Mouse (Mus musculus) liver, embryonic 11.5 days (tissue): ENCODE measurements around the gene Spata31d1a. TPM values are rescaled to one million over a fixed set of nuclear protein-coding genes. Genes with fewer than 3 reads are reported as not detected.
A peak's percentile ranks its signal among the peaks of the same experiment; 100 is the strongest.
"Not testable (repeated sequence)": the region's sequence is repeated elsewhere in the genome, so short reads cannot be mapped to it uniquely, and the experiment has no call there.

ENCODE experiments used
- ATAC-seq: fragments of 200-750 bp; cut with Nextera tagmentation; replicated peaks from 2 replicates; pipeline ENCODE4 v1.8.0; 2017; ENCODE audit warnings: moderate number of reproducible peaks, mild to moderate bottlenecking, moderate TSS enrichment, moderate library complexity; ENCODE audit not compliant: low FRiP score
- DNase-seq: peaks from one replicate; pipeline ENCODE4 v3.0.0-alpha.2; 2017; ENCODE audit warnings: low spot score
- H3K27ac ChIP-seq: fragments of 300-500 bp; sonication (generic); 2 replicates; pipeline ENCODE4 v1.5.1; 2014; ENCODE audit warnings: mild to moderate bottlenecking, low read depth, low read length, control low read depth
- H3K27me3 ChIP-seq: fragments of 300-500 bp; sonication (generic); replicated peaks from 2 replicates; pipeline ENCODE4 v1.6.1; 2014; ENCODE audit warnings: low read length, mixed read lengths; ENCODE audit not compliant: control insufficient read depth, insufficient read depth
- H3K36me3 ChIP-seq: fragments of 300-500 bp; sonication (generic); 2 replicates; pipeline ENCODE4 v1.6.1; 2014; ENCODE audit warnings: mild to moderate bottlenecking, low read length, moderate library complexity, mixed read lengths; ENCODE audit not compliant: control insufficient read depth, insufficient read depth
- H3K4me1 ChIP-seq: fragments of 300-500 bp; sonication (generic); replicated peaks from 2 replicates; pipeline ENCODE4 v1.6.1; 2014; ENCODE audit warnings: low read length, mixed read lengths; ENCODE audit not compliant: control insufficient read depth, insufficient read depth
- H3K4me2 ChIP-seq: fragments of 300-500 bp; sonication (generic); 2 replicates; pipeline ENCODE4 v1.6.1; 2014; ENCODE audit warnings: mild to moderate bottlenecking, control low read depth, moderate library complexity
- H3K4me3 ChIP-seq: fragments of 300-500 bp; sonication (generic); 2 replicates; pipeline ENCODE4 v1.5.1; 2014; ENCODE audit warnings: low read depth, low read length, control low read depth
- H3K9ac ChIP-seq: fragments of 300-500 bp; sonication (generic); 2 replicates; pipeline ENCODE4 v1.6.1; 2014; ENCODE audit warnings: low read depth, low read length, control low read depth
- H3K9me3 ChIP-seq: fragments of 300-500 bp; sonication (generic); 2 replicates; pipeline ENCODE4 v1.6.1; 2016; ENCODE audit warnings: low read length, inconsistent platforms, mixed read lengths; ENCODE audit not compliant: control insufficient read depth
- WGBS: fragments of 180-500 bp; shearing (Covaris S2); extraction: QIAGEN DNeasy Blood & Tissue Kit; methylation state at CpG from one replicate; pipeline ENCODE4 v1.1.7; 2014; 5-methylcytosine and 5-hydroxymethylcytosine counted together
- polyA plus RNA-seq: library from polyadenylated mRNA; unstranded; fragments of >200 nt; fragmentation: Nextera tagmentation; extraction: Ambion mirVana; gene quantifications from 2 replicates; pipeline ENCODE4 v1.2.1, GENCODE M21; 2014

Gene Spata31d1a
- polyA plus RNA-seq, 1 experiment from 2014 or later = 0.11 TPM

GRCm38 (mm10) chr13:59719475-59719874, 9.3 kb upstream of the Spata31d1a start:
- Histone ChIP-seq H3K27ac (no peak overlapping the region), H3K9ac (no peak overlapping the region)
- peak; percentile 72 for ATAC-seq

GRCm38 (mm10) chr13:59718857-59719440, 8.8 kb upstream of the Spata31d1a start:
- peak; percentile 59 for ATAC-seq
- WGBS = 35% methylated on average over 6 of the region's 6 CpGs
- not testable (repeated sequence) for H3K36me3 ChIP-seq, H3K9ac ChIP-seq, H3K4me3 ChIP-seq, H3K27me3 ChIP-seq, H3K27ac ChIP-seq, H3K9me3 ChIP-seq, DNase-seq
- Histone ChIP-seq H3K4me2 (peak overlapping the region; percentile 10), H3K4me1 (peaks cover 13% of the 10 kb centered on the region; the same call in 1 of the 2 replicates)

More at GRCm38 (mm10) chr13:59719475-59719874, 9.3 kb upstream of the Spata31d1a start:
- peak overlapping the region; percentile 10; the same call in 1 of the 2 replicates for H3K4me2 ChIP-seq
- no peak for DNase-seq
- 89% methylated on average over 1 of the region's 1 CpGs for WGBS
- H3K4me1 ChIP-seq = peaks cover 13% of the 10 kb centered on the region; the same call in 1 of the 2 replicates
- no peaks in the 10 kb centered on the region for H3K36me3 ChIP-seq
- H3K27me3 ChIP-seq = peaks cover under 1% of the 10 kb centered on the region; the same call in 1 of the 2 replicates
- H3K4me3 ChIP-seq = no peak overlapping the region
- H3K9me3 ChIP-seq = no peaks in the 10 kb centered on the region

- Histone ChIP-seq H3K4me3 (no peak overlapping the region), H3K4me1 (no peaks in the 10 kb centered on the region; the same call in 1 of the 2 replicates), H3K27ac (no peak overlapping the region), H3K9ac (no peak overlapping the region), H3K27me3 (peaks cover 15% of the 10 kb centered on the region), H3K9me3 (no peaks in the 10 kb centered on the region), H3K4me2 (no peak overlapping the region), H3K36me3 (no peaks in the 10 kb centered on the region)
- WGBS = 44% methylated on average over 3 of the region's 3 CpGs
- DNase-seq = no peak
- ATAC-seq = no peak
Measured at GRCm38 (mm10) chr13:59713710-59714109, 3.6 kb upstream of the Spata31d1a start.

- not testable (repeated sequence) for H3K4me1 ChIP-seq, H3K9me3 ChIP-seq, H3K27ac ChIP-seq, H3K4me2 ChIP-seq, H3K36me3 ChIP-seq, H3K9ac ChIP-seq, DNase-seq, H3K4me3 ChIP-seq, ATAC-seq
- 66% methylated on average over 3 of the region's 3 CpGs for WGBS
- H3K27me3 ChIP-seq = peaks cover 15% of the 10 kb centered on the region
Measured at GRCm38 (mm10) chr13:59711984-59712383, 1.9 kb upstream of the Spata31d1a start, which contains the start of gene Spata31d1b. TSS of gene Spata31d1b (plus strand) at chr13:59712284.

- Histone ChIP-seq H3K27me3 (peaks cover 11% of the 10 kb centered on the region), H3K27ac (no peak overlapping the region), H3K4me3 (no peak overlapping the region), H3K9ac (no peak overlapping the region), H3K4me1 (0 out of 2 replicates have a peak, but pooled peaks cover 9% of the 10 kb centered on the region), H3K4me2 (no peak overlapping the region), H3K9me3 (no peaks in the 10 kb centered on the region), H3K36me3 (no peaks in the 10 kb centered on the region)
- DNase-seq (no peak), ATAC-seq (no peak)
- 33% methylated on average over 12 of the region's 12 CpGs for WGBS
Measured at GRCm38 (mm10) chr13:59704562-59704961, 5.6 kb downstream of the Spata31d1a start.

- H3K9ac ChIP-seq = no peak overlapping the region
- H3K36me3 ChIP-seq = no peaks in the 10 kb centered on the region
- DNase-seq (no peak), ATAC-seq (no peak)
- no peaks in the 10 kb centered on the region for H3K9me3 ChIP-seq
- no peak overlapping the region for H3K4me3 ChIP-seq
- no peak overlapping the region for H3K4me2 ChIP-seq
- H3K27ac ChIP-seq = no peak overlapping the region
- peaks cover 11% of the 10 kb centered on the region for H3K27me3 ChIP-seq
- H3K4me1 ChIP-seq = 0 out of 2 replicates have a peak, but pooled peaks cover 9% of the 10 kb centered on the region
- 82% methylated on average over 12 of the region's 12 CpGs for WGBS
Measured at GRCm38 (mm10) chr13:59703514-59703913, 6.6 kb downstream of the Spata31d1a start.

- 60% methylated on average over 1 of the region's 1 CpGs for WGBS
- H3K27me3 ChIP-seq, ATAC-seq: not testable (repeated sequence)
Measured at GRCm38 (mm10) chr13:59700137-59700536, 10.0 kb downstream of the Spata31d1a start.

GRCm38 (mm10) chr13:59699131-59699530, 11.0 kb downstream of the Spata31d1a start:
- ATAC-seq (no peak), DNase-seq (no peak)
- Histone ChIP-seq H3K9me3 (no peaks in the 10 kb centered on the region), H3K27me3 (peaks cover 4% of the 10 kb centered on the region), H3K4me2 (no peak overlapping the region), H3K36me3 (no peaks in the 10 kb centered on the region), H3K27ac (no peak overlapping the region), H3K4me1 (0 out of 2 replicates have a peak, but pooled peaks cover 2% of the 10 kb centered on the region), H3K4me3 (no peak overlapping the region), H3K9ac (no peak overlapping the region)
- WGBS = 86% methylated on average over 8 of the region's 8 CpGs

More at GRCm38 (mm10) chr13:59700137-59700536, 10.0 kb downstream of the Spata31d1a start:
- not testable (repeated sequence) for H3K4me3 ChIP-seq, DNase-seq, H3K4me1 ChIP-seq, H3K4me2 ChIP-seq, H3K36me3 ChIP-seq, H3K27ac ChIP-seq, H3K9ac ChIP-seq, H3K9me3 ChIP-seq

GRCm38 (mm10) chr13:59695781-59696180, 14.3 kb downstream of the Spata31d1a start:
- DNase-seq = no peak
- Histone ChIP-seq H3K27ac (no peak overlapping the region), H3K9ac (no peak overlapping the region), H3K36me3 (no peaks in the 10 kb centered on the region), H3K4me1 (no peaks in the 10 kb centered on the region), H3K4me2 (no peak overlapping the region), H3K27me3 (no peaks in the 10 kb centered on the region), H3K9me3 (no peaks in the 10 kb centered on the region), H3K4me3 (no peak overlapping the region)
- no peak for ATAC-seq
- WGBS = 78% methylated on average over 7 of the region's 7 CpGs
